Mouse (Mus musculus) layer of hippocampus, adult 9-11 months (tissue): ENCODE measurements around the gene Efcab10.
A peak's percentile ranks its signal among the peaks of the same experiment; 100 is the strongest.

Experiments used
- DNase-seq: peaks from one replicate; pipeline ENCODE4 v3.0.0; 2022

Gene Efcab10

GRCm38 (mm10) chr12:33394804-33395623 lies at the start of gene Efcab10:
TSS of gene Efcab10 (plus strand) at chr12:33394854.
- DNase-seq: peak; percentile 61

- DNase-seq: no peak
These were observed 49.5 kb upstream of the Efcab10 start for GRCm38 (mm10) chr12:33344970-33345772.

GRCm38 (mm10) chr12:33345773-33346435 lies 48.8 kb upstream of the Efcab10 start:
- no peak for DNase-seq

DNA sequence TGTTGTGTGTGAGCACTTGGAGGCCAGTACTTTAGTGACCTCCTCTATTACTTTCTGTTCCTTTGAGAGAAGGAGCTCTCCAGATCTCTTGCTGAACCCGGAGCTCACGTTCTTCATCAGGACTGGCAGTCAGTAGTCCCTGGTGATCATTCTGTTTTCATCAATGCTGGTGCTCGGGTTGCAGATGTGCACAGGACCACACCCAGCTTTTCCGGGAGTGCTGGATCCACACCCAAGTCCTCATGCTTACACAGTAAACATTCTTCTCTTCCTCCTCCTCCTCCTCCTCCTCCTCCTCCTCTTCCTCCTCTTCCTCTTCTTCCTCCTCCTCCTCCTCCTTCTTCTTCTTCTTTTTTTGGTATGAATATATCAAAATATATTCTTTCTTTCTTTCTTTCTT lies 42.0 kb upstream of the Efcab10 start:
- no peak for DNase-seq

GRCm38 (mm10) chr12:33358345-33358744 lies 36.3 kb upstream of the Efcab10 start:
- DNase-seq: no peak

- no peak for DNase-seq
These were observed 35.4 kb upstream of the Efcab10 start for GRCm38 (mm10) chr12:33359209-33359608.

GRCm38 (mm10) chr12:33359878-33360482 lies 34.7 kb upstream of the Efcab10 start:
- DNase-seq: no peak

DNA sequence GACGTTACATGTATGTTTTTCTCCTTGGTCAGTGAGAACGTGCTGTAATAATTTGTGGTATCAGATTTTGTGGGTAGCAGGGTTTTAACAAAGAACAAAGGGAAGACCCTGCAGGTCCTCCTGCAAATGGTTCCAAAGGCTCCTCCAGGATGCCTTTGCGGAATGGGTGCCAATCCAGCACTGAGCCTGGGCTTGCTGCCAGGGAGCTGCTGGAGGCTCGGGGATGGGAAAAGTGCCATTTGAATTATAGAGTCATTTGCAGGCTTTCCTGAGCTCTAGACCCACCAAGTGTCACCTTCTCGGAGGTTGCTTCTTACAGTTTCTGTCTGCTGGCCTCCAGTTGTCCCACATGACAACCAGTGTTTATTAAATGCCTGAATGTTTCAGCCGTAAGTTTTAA lies 33.9 kb upstream of the Efcab10 start:
- peak; percentile 73 for DNase-seq

DNA sequence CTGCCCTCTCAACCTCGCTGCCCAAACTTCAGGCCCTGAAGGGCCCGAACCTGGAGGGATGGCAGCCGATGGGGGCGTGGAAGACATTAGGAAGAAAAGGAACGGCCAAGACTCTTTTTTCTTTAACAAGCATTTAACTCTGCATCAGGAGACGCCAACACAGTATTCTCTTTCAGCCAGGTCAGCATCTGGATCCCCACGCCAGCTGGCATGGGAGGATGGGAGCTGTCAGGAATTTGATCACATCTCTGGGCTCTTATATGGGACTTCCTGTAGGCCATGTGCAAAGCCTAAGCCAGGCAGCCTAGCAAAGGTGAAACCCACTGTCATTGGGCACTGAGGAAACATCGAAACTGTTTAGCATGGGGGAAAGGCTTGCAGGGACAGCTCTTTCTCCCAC lies 30.1 kb upstream of the Efcab10 start:
- no peak for DNase-seq

GRCm38 (mm10) chr12:33365133-33365532 lies 29.5 kb upstream of the Efcab10 start:
- no peak for DNase-seq

DNA sequence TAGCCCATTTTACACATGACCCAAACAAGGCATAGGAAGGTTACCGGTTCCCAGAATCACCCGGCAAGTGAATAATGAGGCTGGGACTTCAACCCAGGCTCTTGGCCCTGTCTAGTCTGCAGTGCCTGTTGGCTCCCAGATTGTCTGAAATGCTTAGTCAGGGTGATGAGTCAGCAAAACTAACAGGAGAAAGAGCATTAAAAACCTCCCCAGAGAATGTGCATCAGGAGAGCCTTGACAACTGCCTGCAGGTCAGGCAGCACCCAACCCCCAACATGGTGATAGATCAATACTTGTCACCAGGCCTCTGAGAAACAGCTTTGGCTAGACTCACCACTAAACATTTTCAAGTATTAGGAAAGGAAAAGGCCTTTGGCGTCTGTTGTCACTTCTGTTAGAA lies 25.1 kb upstream of the Efcab10 start:
- no peak for DNase-seq

DNA sequence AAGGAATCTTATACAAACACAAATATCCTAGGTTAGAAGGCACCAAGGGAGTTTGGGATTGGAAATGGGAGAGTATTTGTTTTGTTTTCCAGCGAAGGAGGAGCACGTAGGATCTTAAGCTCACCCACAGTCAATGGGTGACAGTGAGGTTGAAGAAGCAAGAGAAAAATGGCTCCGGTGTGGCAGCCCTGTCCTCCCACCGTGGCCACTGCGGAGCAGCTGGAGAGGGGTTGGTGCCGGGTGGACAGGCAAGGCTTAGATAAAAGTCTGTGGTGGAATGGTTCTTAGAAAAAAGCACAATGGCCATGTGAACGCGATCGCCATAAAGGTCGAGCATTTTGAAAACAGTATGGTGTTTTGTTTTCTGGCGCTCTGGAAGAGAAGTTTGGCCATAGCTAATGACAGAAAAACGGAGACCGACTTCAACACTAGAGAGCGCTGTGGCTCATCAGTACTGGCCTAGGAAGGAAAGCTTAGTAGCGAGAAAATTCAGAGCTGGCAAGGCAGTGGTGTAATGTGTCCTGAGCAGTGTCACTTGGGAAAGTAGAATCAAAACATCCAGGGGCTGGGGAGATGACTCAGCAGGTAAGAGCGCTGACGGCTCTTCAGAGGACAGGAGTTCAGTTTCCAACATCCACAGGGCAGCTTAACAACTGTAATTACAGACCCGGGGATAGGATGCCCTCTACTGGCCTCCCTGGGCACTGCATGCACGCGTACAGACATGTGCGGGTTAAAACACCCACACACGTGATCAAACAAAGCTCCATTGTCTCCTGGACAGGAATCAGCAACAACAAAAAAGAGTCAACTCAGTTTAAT lies 14.8 kb upstream of the Efcab10 start:
- DNase-seq: peak; percentile 71

DNA sequence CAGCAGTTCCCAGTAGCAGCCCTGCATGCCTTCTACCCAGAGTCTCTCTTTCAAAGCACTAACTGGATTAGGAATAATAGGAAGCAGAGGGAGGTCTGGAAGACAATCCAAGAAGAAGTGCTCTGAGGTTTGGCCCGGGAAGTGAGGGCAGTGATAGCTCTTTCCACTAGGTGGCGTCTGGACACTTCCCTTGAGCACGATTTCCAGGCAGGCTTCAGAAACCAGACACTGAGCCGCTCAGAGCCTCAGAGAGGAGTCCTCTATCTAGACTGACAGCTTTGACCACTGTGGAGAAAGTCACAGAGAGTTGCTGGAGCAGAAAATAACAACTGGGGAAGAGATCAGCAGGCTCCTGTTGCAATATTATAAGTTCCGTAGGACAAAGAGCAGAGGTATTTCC lies 5.8 kb upstream of the Efcab10 start:
- DNase-seq: peak; percentile 71

DNA sequence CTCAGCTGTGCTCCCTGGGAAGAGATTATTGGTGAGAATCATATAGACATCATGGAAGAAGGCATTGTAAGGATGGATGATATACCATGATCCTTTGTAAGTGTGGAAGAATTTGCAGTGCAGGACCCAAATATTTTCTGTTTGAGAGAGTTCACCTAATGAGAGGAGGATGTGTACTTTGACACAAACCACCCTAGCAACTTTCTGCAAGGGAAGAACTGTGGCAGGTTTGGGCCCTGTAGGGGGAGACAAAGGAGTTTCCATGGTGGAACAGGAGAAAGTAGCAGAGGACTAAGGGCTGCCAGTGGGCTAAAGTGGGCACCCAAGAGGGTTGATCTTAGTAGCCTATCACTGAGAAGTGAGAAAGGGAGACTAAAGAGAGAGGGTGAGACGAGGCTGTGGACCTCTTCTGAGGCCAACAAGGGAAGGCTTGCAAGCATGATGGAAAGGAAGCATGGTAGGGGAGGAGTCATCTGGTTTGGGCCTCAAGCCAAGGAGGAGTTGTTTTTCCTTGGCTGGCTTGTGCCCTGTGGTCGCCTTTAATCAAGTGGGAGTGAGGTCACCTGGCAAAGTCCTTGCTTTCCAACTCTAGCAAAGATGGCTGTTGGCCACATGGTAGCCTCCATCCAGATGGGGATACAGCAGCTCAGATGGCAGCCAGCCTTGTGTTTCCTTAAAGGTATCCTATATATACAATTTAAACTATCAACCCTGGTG lies 3.7 kb upstream of the Efcab10 start:
- no peak for DNase-seq

DNA sequence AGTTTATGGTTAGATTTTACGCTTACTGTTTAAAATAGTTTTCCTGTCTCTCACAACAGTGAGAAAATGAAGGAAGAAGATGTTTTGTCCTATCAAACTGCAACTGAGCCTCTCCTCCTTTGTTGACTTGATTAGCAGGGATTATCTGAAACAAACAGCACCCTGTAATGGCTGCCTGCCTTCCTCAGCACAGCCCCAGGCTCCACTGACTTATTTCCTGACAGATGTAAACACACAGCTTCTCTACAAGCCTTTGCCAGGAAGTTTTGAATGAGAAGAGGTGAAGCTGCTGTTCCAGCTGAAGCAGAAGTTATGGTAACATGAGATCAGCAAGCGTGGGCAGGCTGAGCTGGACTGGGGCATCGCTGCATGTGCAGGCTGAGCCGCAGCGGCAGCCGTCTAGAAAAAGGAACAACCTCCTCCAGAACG lies 8.6 kb downstream of the Efcab10 start:
- DNase-seq: peak; percentile 20

DNA sequence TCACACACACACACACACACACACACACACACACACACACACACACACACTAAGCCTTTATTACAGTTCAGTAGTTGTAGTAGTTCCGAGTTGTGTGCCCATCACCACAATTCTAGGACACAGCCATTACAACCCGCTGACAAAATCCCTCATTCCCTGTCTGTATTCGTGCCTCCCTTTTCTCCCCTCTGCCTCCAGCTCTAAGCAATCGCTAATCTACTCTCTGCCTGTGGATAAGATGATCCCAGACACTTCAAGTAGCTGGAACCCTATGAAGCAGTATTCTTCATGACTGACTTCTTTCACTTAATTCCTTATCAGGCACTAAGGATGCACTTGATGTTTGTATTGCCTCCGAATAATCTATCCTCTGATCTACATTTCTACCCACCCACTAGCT lies 10.3 kb downstream of the Efcab10 start:
- DNase-seq: no peak

GRCm38 (mm10) chr12:33405398-33406026 lies 10.9 kb downstream of the Efcab10 start:
- peak; percentile 57 for DNase-seq

DNA sequence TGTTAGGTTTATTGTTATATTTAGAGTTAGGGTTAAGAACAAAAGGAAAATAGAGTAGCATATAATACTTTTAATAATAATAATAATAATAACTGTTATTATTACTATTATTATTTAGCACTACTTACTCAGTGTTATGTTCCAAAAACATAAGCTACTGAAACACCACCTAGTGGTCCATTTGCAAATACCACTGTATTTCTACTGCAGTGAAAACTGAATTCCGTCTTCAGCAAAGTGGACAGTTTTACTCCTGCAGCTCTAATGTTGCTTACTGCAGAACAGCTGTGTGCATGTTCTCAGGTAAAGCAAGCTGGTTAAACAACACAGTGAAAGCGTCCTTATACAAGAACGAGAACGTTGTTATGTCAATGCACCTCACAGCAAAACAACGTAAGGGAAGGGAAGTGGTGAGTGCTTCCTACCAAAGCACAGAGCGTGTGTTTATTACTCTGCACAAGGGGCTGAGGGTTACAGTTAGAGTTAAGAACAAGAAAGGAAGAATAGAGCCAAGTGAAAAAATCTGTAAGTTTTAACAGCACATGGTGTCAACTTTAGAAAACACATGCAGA lies 17.0 kb downstream of the Efcab10 start:
- DNase-seq: no peak

GRCm38 (mm10) chr12:33424329-33424728 lies 29.7 kb downstream of the Efcab10 start:
- DNase-seq: peak; percentile 47

GRCm38 (mm10) chr12:33427293-33427692 lies 32.6 kb downstream of the Efcab10 start:
- DNase-seq: no peak

DNA sequence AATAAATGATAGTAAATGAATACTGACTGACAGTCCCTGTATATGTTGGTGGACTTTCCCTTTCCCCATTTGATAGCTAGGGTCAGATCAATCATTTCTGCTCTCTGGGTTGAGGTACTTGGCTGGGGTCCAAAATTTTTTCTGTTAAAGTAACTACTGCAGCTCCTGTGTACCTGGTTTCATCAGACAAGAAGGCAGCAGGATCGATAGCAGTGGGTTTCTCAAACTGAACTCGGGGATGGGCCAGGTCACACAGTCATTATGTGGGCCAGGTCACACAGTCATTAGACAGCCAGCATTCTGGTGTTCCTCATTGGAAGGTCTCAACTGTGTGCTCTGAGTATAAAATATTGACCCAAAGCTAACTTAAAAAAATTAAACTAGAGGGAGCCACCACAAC lies 33.1 kb downstream of the Efcab10 start:
- DNase-seq: no peak
